Mouse (Mus musculus): ENCODE data around the gene Vmn1r8.
"Not testable (repeated sequence)": the region's sequence is repeated elsewhere in the genome, so short reads cannot be mapped to it uniquely, and the experiment has no call there.

The Vmn1r8 gene

GRCm38 (mm10) chr6:57031984-57032383, at the start of gene Vmn1r8:
Vmn1r8 (plus strand) TSS chr6:57032284.
- no peak for DNase-seq (ENCODE audit: low spot score)

GRCm38 (mm10) chr6:56996943-56997342, 35.1 kb upstream of the Vmn1r8 start, which contains the start of gene Vmn1r6:
Vmn1r6 (plus strand) TSS chr6:56997243.
- no peak for DNase-seq (ENCODE audit: low spot score)

- not testable (repeated sequence) for DNase-seq (ENCODE audit: low spot score)
Observed at GRCm38 (mm10) chr6:57025224-57025623, 6.9 kb upstream of the Vmn1r8 start, which contains the start of gene Vmn1r7. Vmn1r7 (minus strand) TSS chr6:57025324.

- no peak for DNase-seq (ENCODE audit: low spot score)
Observed at GRCm38 (mm10) chr6:57034674-57035073, 2.6 kb downstream of the Vmn1r8 start.

- DNase-seq (ENCODE audit: low spot score) = no peak
Observed at GRCm38 (mm10) chr6:57063730-57064129, 31.6 kb downstream of the Vmn1r8 start.

- no peak for DNase-seq (ENCODE audit: low spot score)
Observed at GRCm38 (mm10) chr6:57066487-57066886, 34.4 kb downstream of the Vmn1r8 start, which contains the start of gene Vmn1r9. Vmn1r9 (plus strand) TSS chr6:57066787.
